Mouse (Mus musculus) heart, postnatal 0 days (tissue): ENCODE data around the gene Gm973.

Source experiments
- CTCF ChIP-seq: IDR thresholded peaks from 2 replicates; pipeline ENCODE4 v1.5.1; 2016; ENCODE audit warnings: antibody characterized with exemption, control low read depth, low read depth
- EP300 ChIP-seq: IDR thresholded peaks from 2 replicates; pipeline ENCODE4 v1.6.1; 2016; ENCODE audit warnings: antibody characterized with exemption, low read depth

- TF ChIP-seq CTCF, result no peak
- no peak for TF ChIP-seq EP300
Observed at GRCm38 (mm10) chr1:59542231-59542630, 26.2 kb downstream of the Gm973 start.
